Mouse (Mus musculus): ENCODE measurements around the gene Grrp1. TPM values are rescaled to one million over a fixed set of nuclear protein-coding genes. Genes with fewer than 3 reads are reported as not detected.
A peak's percentile ranks its signal among the peaks of the same experiment; 100 is the strongest.

The Grrp1 gene
- polyA plus RNA-seq, 1 experiment from 2014 or later, result 4.2 TPM

DNA sequence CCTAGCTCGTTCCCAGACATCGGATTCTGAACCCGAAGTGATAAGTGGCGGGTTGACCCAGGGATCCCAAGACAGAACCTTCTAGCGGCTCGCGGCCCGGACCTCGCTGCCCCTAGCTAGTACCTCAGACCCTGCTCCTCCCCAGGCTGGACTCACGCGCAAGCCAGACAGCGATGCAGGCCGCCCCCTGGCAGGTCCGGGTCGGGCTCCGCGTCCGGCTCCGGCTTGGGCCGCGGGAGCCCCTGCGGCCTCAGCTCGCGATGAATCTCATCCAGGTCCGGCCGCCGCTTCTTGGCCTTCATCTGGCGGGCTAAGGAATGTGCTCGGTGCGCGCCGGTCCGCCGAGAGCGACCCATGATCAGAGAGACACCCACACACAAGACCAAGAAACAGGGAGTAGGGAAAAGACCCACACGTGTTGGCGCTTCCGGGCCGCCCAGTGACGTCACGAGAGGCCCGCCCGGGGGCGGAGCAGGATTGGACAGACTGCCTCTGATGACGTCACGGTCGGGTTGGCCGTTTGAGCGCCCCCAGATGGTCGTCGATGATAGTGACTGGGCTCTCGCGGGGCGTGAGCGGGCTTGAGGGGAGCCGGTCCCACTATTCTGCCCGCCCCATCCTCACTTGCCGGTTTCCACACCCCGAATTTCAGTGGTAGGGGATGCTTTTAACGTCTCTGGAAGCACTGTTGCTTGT, 8.6 kb downstream of the Grrp1 start, which contains the start of gene Zfp593:
Gene Zfp593 (minus strand): TSS at position 445 of the 696 bp plus-strand sequence.
- peak within 1 kb of the TSS; percentile 96 for H3K4me2 ChIP-seq (replicated peaks; ENCODE audit: low read depth)
- TF ChIP-seq EP300 (optimal IDR thresholded peaks at IDR 0.05), result no peak
- peak; percentile 88 for TF ChIP-seq CTCF (IDR thresholded peaks at IDR 0.05; ENCODE audit: low read depth)
- 0 out of 2 replicates have a peak within 1 kb of the TSS, but pooled peaks have one; percentile 18 for H3K27ac ChIP-seq (replicated peaks)
- ATAC-seq (ENCODE audit: low FRiP score, low TSS enrichment) (peak; percentile 81), DNase-seq (ENCODE audit: low spot score) (peak; percentile 96)
- no peaks in the 10 kb centered on the region; the same call in 1 of the 2 replicates for H3K27me3 ChIP-seq (ENCODE audit: control insufficient read depth, insufficient read depth, low read length)
- peaks cover 3% of the 10 kb centered on the region; the same call in 1 of the 2 replicates for H3K4me1 ChIP-seq (replicated peaks; ENCODE audit: control insufficient read depth, insufficient read depth)
- H3K4me3 ChIP-seq (ENCODE audit: low read depth, low read length), result peak within 1 kb of the TSS; percentile 75
- peak within 1 kb of the TSS; percentile 80 for H3K9ac ChIP-seq (ENCODE audit: low read length)
- H3K36me3 ChIP-seq (ENCODE audit: control insufficient read depth, insufficient read depth, low read length), result no peaks in the 10 kb centered on the region
- no peaks in the 10 kb centered on the region for H3K9me3 ChIP-seq (ENCODE audit: control insufficient read depth, low read length)
- WGBS, result under 1% methylated on average over 60 of the region's 60 CpGs

DNA sequence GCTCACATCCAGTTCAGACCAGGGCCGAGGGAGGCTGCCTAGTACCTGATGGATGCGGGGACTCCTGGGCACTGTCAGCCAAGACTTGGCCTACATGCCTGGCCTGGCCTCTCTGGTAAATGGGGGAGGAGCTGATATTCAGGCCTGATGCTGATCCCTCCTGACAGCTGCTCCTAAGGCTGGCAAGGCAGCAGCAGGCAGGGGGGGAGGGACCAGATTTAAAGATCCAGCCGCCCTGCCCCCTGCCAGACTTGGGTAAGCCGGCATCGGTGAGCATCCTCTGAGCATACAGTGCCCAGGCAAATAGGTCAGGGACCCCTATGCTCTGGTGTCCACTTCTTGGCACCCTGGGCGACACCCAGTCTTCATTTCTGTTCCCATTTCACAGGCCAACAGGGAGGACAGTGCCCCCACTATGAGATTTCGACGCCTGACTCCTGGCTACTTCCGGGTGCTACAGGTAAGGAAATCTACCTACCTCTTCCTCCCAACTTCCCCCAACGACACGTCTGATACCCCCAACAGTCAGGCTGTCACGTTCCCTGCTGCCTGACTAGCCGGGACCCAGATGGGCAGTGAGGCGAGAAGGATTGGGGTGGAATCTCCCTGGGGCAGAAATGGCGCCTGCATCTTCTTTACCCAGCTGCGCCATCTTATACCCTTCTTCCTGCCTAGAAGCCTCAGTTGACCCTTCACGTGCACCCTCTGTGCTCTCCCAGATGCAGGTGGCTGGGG, 10.2 kb downstream of the Grrp1 start, which contains the start of gene E130218I03Rik:
Gene E130218I03Rik (plus strand): TSS at position 147 of the 735 bp plus-strand sequence.
- Histone ChIP-seq H3K27ac (replicated peaks) (no peak within 1 kb of the TSS), H3K4me1 (replicated peaks; ENCODE audit: control insufficient read depth, insufficient read depth) (peaks cover 3% of the 10 kb centered on the region; the same call in 1 of the 2 replicates), H3K9ac (ENCODE audit: low read length) (no peak within 1 kb of the TSS), H3K27me3 (ENCODE audit: control insufficient read depth, insufficient read depth, low read length) (no peaks in the 10 kb centered on the region), H3K4me3 (ENCODE audit: low read depth, low read length) (no peak within 1 kb of the TSS), H3K4me2 (replicated peaks; ENCODE audit: low read depth) (peak within 1 kb of the TSS; percentile 96; the same call in 1 of the 2 replicates), H3K36me3 (ENCODE audit: control insufficient read depth, insufficient read depth, low read length) (no peaks in the 10 kb centered on the region), H3K9me3 (ENCODE audit: control insufficient read depth, low read length) (no peaks in the 10 kb centered on the region)
- no peak for DNase-seq (ENCODE audit: low spot score)
- ATAC-seq (ENCODE audit: low FRiP score, low TSS enrichment), result no peak
- TF ChIP-seq CTCF (IDR thresholded peaks at IDR 0.05; ENCODE audit: low read depth), result no peak
- no peak for TF ChIP-seq EP300 (optimal IDR thresholded peaks at IDR 0.05)
- WGBS, result 94% methylated on average over 17 of the region's 17 CpGs

DNA sequence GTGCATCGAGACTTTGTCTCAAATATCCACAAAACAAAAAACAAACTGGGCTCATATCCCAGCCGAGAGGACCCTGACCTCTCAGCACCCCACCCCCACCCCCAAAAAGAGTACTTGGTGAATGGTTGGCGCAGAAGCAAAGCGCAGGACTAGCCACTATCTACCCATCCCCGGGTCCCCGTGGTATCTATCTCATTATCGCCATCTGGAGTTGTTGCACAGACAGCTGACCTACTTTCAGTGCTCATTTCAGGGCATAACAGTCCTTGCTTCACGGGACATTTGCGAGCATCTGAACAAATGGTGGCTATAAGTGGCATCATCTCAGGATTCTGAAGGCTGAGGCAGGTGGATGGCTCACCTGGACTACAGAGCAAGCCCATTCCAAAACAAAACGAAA, 15.2 kb downstream of the Grrp1 start:
- WGBS, result 11% methylated on average over 10 of the region's 10 CpGs
- no peaks in the 10 kb centered on the region for H3K27me3 ChIP-seq (ENCODE audit: control insufficient read depth, insufficient read depth, low read length)
- H3K9ac ChIP-seq (ENCODE audit: low read length), result no peak overlapping the region
- no peak for TF ChIP-seq EP300 (optimal IDR thresholded peaks at IDR 0.05)
- 0 out of 2 replicates have a peak, but pooled peaks have one; percentile 1 for TF ChIP-seq CTCF (IDR thresholded peaks at IDR 0.05; ENCODE audit: low read depth)
- H3K4me1 ChIP-seq (replicated peaks; ENCODE audit: control insufficient read depth, insufficient read depth), result no peaks in the 10 kb centered on the region
- H3K27ac ChIP-seq (replicated peaks), result no peak overlapping the region
- H3K36me3 ChIP-seq (ENCODE audit: control insufficient read depth, insufficient read depth, low read length), result no peaks in the 10 kb centered on the region
- peak overlapping the region; percentile 46 for H3K4me3 ChIP-seq (ENCODE audit: low read depth, low read length)
- no peak for DNase-seq (ENCODE audit: low spot score)
- no peaks in the 10 kb centered on the region for H3K9me3 ChIP-seq (ENCODE audit: control insufficient read depth, low read length)
- ATAC-seq (ENCODE audit: low FRiP score, low TSS enrichment), result 0 out of 2 replicates have a peak, but pooled peaks have one; percentile 0
- H3K4me2 ChIP-seq (replicated peaks; ENCODE audit: low read depth), result peak overlapping the region; percentile 50

DNA sequence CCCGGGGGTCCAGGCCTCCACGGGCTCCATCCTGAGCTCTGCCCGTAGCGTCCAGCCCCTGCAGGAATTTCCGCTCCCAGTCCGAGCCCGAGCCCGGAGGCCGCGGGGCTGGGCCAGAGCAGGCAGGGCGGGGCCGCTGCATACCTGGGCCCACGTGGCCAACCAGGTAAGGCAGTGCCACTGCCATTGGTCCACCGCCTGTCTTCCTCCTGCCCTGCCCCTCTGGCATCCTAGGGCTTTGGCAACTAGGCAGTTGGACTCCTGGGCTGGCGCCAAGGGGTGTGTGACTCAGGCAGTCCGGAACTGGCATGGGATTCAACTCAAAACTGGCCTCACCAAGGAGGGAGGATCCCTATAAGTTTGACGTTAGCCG, 15.6 kb downstream of the Grrp1 start, which contains the start of gene Cnksr1:
Gene Cnksr1 (minus strand): TSS at position 121 of the 373 bp plus-strand sequence.
- WGBS, result 2% methylated on average over 18 of the region's 18 CpGs
- DNase-seq (ENCODE audit: low spot score), result peak; percentile 98
- no peak for TF ChIP-seq EP300 (optimal IDR thresholded peaks at IDR 0.05)
- 0 out of 2 replicates have a peak, but pooled peaks have one; percentile 1 for TF ChIP-seq CTCF (IDR thresholded peaks at IDR 0.05; ENCODE audit: low read depth)
- Histone ChIP-seq H3K27ac (replicated peaks) (peak within 1 kb of the TSS; percentile 91), H3K4me2 (replicated peaks; ENCODE audit: low read depth) (peak within 1 kb of the TSS; percentile 50), H3K27me3 (ENCODE audit: control insufficient read depth, insufficient read depth, low read length) (no peaks in the 10 kb centered on the region), H3K9ac (ENCODE audit: low read length) (peak within 1 kb of the TSS; percentile 59), H3K4me3 (ENCODE audit: low read depth, low read length) (peak within 1 kb of the TSS; percentile 46), H3K36me3 (ENCODE audit: control insufficient read depth, insufficient read depth, low read length) (no peaks in the 10 kb centered on the region), H3K4me1 (replicated peaks; ENCODE audit: control insufficient read depth, insufficient read depth) (no peaks in the 10 kb centered on the region), H3K9me3 (ENCODE audit: control insufficient read depth, low read length) (no peaks in the 10 kb centered on the region)
- ATAC-seq (ENCODE audit: low FRiP score, low TSS enrichment), result peak; percentile 98

DNA sequence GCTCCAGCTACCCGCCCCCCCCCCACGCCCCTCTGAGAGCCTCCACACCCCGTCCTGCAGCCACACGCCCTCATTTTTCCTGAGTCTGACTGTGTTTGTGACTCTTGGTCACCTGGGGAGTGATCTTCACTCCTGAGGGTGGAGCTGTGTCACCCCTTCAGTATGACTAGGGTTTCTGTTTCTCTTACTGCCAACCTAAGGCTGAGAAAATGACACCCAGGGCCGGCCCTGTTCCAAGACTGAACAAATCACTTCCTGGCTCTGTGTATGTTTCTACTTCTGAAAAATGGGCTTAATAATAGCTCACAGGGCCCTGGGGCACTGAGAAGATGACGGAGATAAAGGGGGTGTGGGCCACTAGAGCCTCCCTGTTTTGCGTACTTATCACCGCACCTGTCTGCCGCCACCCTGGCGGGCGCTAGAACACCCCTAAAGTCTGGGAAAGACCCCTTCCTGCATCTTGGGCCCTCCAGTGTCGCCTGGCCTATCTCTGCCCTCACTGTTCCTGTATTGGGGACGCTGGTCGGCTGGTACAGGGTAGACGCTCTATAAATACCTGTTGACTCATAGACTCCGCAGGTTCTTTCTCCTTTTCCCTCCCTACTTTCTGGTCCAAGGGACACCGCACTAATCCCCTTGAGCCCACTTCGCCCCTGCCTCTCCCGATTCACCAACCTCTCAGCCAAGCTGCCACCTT, 16.2 kb downstream of the Grrp1 start:
- DNase-seq (ENCODE audit: low spot score), result peak; percentile 51
- no peak for TF ChIP-seq EP300 (optimal IDR thresholded peaks at IDR 0.05)
- no peak for TF ChIP-seq CTCF (IDR thresholded peaks at IDR 0.05; ENCODE audit: low read depth)
- H3K36me3 ChIP-seq (ENCODE audit: control insufficient read depth, insufficient read depth, low read length), result no peaks in the 10 kb centered on the region
- peak overlapping the region; percentile 59 for H3K9ac ChIP-seq (ENCODE audit: low read length)
- ATAC-seq (ENCODE audit: low FRiP score, low TSS enrichment), result peak; percentile 77
- H3K4me2 ChIP-seq (replicated peaks; ENCODE audit: low read depth), result peak overlapping the region; percentile 50
- H3K4me3 ChIP-seq (ENCODE audit: low read depth, low read length), result peak overlapping the region; percentile 46
- H3K4me1 ChIP-seq (replicated peaks; ENCODE audit: control insufficient read depth, insufficient read depth), result no peaks in the 10 kb centered on the region
- no peaks in the 10 kb centered on the region for H3K27me3 ChIP-seq (ENCODE audit: control insufficient read depth, insufficient read depth, low read length)
- no peaks in the 10 kb centered on the region for H3K9me3 ChIP-seq (ENCODE audit: control insufficient read depth, low read length)
- 20% methylated on average over 19 of the region's 19 CpGs for WGBS
- H3K27ac ChIP-seq (replicated peaks), result peak overlapping the region; percentile 91

All from stomach, postnatal 0 days (tissue).